Mouse (Mus musculus) G1E (cell line): ENCODE measurements around the gene Rpl18.

Experiments
- CTCF ChIP-seq: IDR thresholded peaks from 2 replicates; pipeline ENCODE4 v1.5.1; 2012; ENCODE audit warnings: low read depth, low read length, inconsistent platforms, mixed read lengths
- GATA2 ChIP-seq: IDR thresholded peaks from 2 replicates; pipeline ENCODE4 v1.6.1; 2012; ENCODE audit warnings: low read depth, low read length, inconsistent platforms, borderline replicate concordance
- TAL1 ChIP-seq: conservative IDR thresholded peaks from 2 replicates; pipeline ENCODE4 v1.6.1; 2012; ENCODE audit warnings: low read depth, low read length, inconsistent platforms, mixed read lengths

DNA sequence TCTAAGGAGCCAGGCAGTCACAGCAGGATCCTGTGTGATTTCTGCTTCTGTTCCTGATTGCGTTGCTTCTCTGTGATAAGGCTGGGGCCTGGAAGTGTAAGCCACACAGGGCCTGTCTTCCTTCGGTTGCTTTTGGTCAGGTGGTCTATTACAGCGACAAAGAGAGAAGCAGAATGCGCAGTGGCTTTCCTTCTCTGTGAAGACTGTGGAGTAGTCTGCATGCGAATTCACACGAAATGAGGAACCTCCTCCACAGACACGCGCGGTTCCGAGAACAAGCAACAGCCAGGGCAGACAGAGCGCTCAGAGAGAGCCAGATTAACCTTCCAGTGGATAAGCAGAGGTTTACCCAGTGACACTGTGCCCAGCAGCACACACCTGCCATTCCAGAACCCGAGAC lies 26.1 kb downstream of the Rpl18 start:
- TF ChIP-seq CTCF (no peak), TAL1 (no peak), GATA2 (no peak)
